10 mouse cellular contexts compared by ENCODE assay signal in the genomic region with DNA sequence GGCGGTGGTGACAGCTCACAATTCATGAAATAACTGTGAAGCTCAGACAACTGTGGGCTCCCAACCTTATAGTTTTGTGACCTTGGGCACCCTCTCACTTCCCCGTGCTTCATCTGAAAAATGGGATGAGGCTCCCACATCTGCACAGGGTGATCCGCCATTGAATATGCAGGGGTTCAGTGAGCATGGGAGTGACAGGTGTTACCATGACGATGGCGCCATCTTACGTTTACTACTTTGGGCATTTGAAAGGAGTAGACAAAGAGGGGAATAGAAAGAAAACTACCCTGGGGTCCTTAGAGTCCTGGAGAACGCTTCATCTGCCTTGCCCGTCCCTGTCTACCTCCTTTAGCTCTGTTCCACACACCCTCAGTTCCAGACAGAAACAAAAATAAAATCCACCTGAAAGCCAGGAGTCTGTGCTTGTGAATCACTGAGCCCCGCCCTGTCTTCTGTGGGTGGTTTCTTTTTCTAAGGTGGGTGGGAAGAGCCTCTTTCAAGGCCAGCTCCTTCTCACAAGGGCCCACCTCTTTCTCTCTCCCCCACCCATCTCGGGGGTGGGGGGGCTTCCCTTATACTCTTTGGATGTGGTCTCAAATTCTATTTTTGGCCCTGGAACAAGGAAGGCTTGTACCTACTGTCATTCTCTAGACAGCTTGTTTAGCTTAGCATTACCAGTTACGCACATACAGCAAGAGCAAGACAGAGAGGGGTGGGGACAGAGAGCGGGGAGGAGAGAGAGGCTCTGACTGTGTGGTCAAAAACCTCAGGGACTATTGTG. TPM values are rescaled to one million over a fixed set of nuclear protein-coding genes. Genes with fewer than 3 reads are reported as not detected.
DNase-seq lines count a peak whose midpoint lies in the region; ATAC-seq lines count a peak whose summit lies in the region.
"Had no signal": no experiment of that assay in that cellular context is flagged by ENCODE, and none has a peak within 500 bp of the region (broad histone marks: within the 10 kb centered on the region; RNA-seq: fewer than 3 reads in every experiment).

No protein-coding gene starts in this region.

- H3K9ac ChIP-seq in hindbrain, embryonic 15.5 days = no peak overlapping the region
- no peak overlapping the region for H3K9ac ChIP-seq in neural tube, embryonic 15.5 days (replicated peaks)

- no peak overlapping the region for H3K4me3 ChIP-seq in hindbrain, embryonic 15.5 days
- H3K4me3 ChIP-seq in neural tube, embryonic 15.5 days (replicated peaks) = no peak overlapping the region

- no peaks in the 10 kb centered on the region for H3K27me3 ChIP-seq in hindbrain, embryonic 15.5 days
- H3K27me3 ChIP-seq in neural tube, embryonic 15.5 days (replicated peaks) = no peaks in the 10 kb centered on the region

- peaks cover 15% of the 10 kb centered on the region for H3K4me1 ChIP-seq in hindbrain, embryonic 15.5 days (replicated peaks)
- H3K4me1 ChIP-seq in neural tube, embryonic 15.5 days = peaks cover 19% of the 10 kb centered on the region

- H3K4me2 ChIP-seq in hindbrain, embryonic 15.5 days = no peak overlapping the region
- no peak overlapping the region for H3K4me2 ChIP-seq in neural tube, embryonic 15.5 days

- peak; percentile 56 to 79 for DNase-seq in frontal cortex, adult 2 months (ENCODE audit: extremely low spot score in 1 of 2, low spot score in 1 of 2)
- DNase-seq in frontal cortex, postnatal 10 days (ENCODE audit: low spot score in 2 of 2) = no peak
- peak; percentile 41 to 61 for DNase-seq in CD8-positive naive resting alpha-beta T cell, adult 2 months (ENCODE audit: low read depth in 2 of 2, low spot score in 2 of 2)
- no peak for DNase-seq in ovary, postnatal 14 days (ENCODE audit: low spot score)
- no peak for DNase-seq in layer of hippocampus, postnatal 25 days (ENCODE audit: extremely low spot score in 1 of 2, low spot score in 1 of 2)

- H3K9me3 ChIP-seq in hindbrain, embryonic 15.5 days = no peaks in the 10 kb centered on the region
- H3K9me3 ChIP-seq in neural tube, embryonic 15.5 days (replicated peaks) = no peaks in the 10 kb centered on the region
- H3K9me3 ChIP-seq: G1E had no signal

- WGBS in hindbrain, embryonic 15.5 days = 51% methylated on average over 12 of the region's 12 CpGs
- WGBS in neural tube, embryonic 15.5 days = 55% methylated on average over 12 of the region's 12 CpGs

- H3K27ac ChIP-seq in hindbrain, embryonic 15.5 days (replicated peaks) = 0 out of 2 replicates have a peak overlapping the region, but pooled peaks have one; percentile 22
- H3K27ac ChIP-seq in neural tube, embryonic 15.5 days (replicated peaks) = peak overlapping the region; percentile 20; the same call in 1 of the 2 replicates

- H3K36me3 ChIP-seq in hindbrain, embryonic 15.5 days = no peaks in the 10 kb centered on the region
- no peaks in the 10 kb centered on the region for H3K36me3 ChIP-seq in neural tube, embryonic 15.5 days
- H3K36me3 ChIP-seq: G1E had no signal

- 0 out of 2 replicates have a peak, but pooled peaks have one; percentile 31 for ATAC-seq in hindbrain, embryonic 15.5 days (ENCODE audit: low FRiP score, low read depth)
- no peak for ATAC-seq in neural tube, embryonic 15.5 days (ENCODE audit: low FRiP score)
- no peak for ATAC-seq in activated CD4-positive, CD25-positive, alpha-beta regulatory T cell, adult 4 months

RNA-seq across cellular contexts. Expression of gene Rab44, which starts 41.6 kb away (rescaled TPM):
- polyA plus RNA-seq in frontal cortex, adult 2 months (2012; rRNA removed) = 0.08 and 0.19 TPM in 2 replicates
- polyA plus RNA-seq in hindbrain, embryonic 15.5 days (2015; fragmentation: Nextera tagmentation; extraction: Ambion mirVana) = 0.09 TPM in 1 of 2 replicates, not detected in the other
- 0.15 and 3.7 TPM in 2 replicates for polyA plus RNA-seq in neural tube, embryonic 15.5 days (2015; fragmentation: Nextera tagmentation; extraction: Ambion mirVana)
- polyA plus RNA-seq in activated CD4-positive, CD25-positive, alpha-beta regulatory T cell, adult 4 months (2017; shearing (Covaris generic)) = not detected
- total RNA-seq in layer of hippocampus, postnatal 25 days (2021) = under 1 TPM in 1 of 2 experiments, not detected in 1; 0.07 TPM
- total RNA-seq: liver, adult 2 months had no signal

Comparison
In these comparisons a context has a peak if more than half of its experiments do, and no peak if none do; other contexts are left out.
1. DNase-seq: peak in frontal cortex, adult 2 months (2 of 2) and CD8-positive naive resting alpha-beta T cell, adult 2 months (2 of 2); none in frontal cortex, postnatal 10 days (0 of 2), ovary, postnatal 14 days (single experiment) and layer of hippocampus, postnatal 25 days (0 of 2).